Mouse (Mus musculus): ENCODE results near the gene Zfp541.

DNA sequence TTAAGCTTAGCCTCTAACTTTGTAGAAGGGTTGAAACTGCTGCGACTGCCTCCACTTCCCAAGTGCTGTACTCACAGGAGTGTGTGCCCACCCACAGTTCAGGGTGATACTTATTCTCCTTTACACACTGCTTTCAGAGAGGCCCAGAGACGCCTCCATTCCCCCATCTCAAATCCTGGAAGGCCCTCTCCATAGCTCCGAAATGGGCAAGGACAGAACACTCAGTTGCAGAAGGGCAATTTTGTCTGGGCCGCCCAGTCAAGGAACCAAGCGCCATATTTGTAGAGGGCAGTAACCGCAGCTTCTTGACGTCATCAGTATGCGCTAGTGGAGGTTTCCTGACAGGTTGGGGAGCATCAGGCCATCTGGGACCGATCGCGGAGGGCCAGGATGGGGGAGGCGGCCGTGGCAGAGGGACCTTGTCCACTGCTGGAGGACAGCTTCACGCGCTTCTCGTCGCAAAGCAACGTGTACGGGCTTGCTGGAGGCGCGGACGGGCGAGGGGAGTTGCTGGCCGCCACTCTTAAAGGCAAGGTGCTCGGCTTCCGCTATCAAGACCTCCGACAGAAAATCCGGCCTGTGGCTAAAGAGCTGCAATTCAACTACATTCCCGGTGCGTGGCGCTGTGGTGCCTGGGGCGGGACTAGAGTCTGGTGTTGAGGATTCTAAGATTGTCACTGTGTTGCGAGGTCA lies 58.1 kb downstream of the Zfp541 start, which contains the start of gene Kptn:
- TF ChIP-seq EP300 (IDR thresholded peaks at IDR 0.05; ENCODE audit: insufficient read depth, low read depth, low read length) (0 out of 2 replicates have a peak, but pooled peaks have one; percentile 14), POLR2A (IDR thresholded peaks at IDR 0.05; ENCODE audit: insufficient read depth, low read length) (no peak)

Measured in ES-Bruce4 (cell line).